Mouse (Mus musculus): ENCODE results near the gene Dync2li1. TPM values are rescaled to one million over a fixed set of nuclear protein-coding genes. Genes with fewer than 3 reads are reported as not detected.

The Dync2li1 gene
- polyA plus RNA-seq, 1 experiment from 2014 or later, result 33.4 TPM

DNA sequence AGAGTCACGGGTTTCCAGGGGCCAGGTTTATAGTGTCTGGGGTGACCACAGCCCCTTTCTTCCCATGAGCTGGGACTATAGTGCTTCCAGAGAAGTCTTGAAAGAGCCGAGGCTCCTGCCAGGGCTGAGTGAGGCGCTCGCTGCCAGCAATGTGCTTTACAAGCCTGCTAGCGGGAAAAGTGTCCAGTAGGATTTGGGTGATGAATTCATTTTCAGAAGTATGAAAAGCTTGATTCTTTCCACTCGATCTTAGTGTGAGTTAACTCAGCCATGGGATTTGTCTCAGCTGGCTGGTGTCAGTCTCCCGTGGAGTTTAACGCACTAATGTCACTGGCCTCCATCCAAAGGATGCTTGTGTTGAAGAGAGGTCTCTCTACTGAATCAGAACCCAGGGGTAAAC is 10.0 kb downstream of the Dync2li1 start:
- Histone ChIP-seq H3K4me1 (peaks cover 13% of the 10 kb centered on the region), H3K27me3 (ENCODE audit: low read depth, poor library complexity, severe bottlenecking) (no peaks in the 10 kb centered on the region), H3K4me3 (no peak overlapping the region), H3K9me3 (replicated peaks) (no peaks in the 10 kb centered on the region), H3K36me3 (0 out of 2 replicates have a peak, but pooled peaks cover 3% of the 10 kb centered on the region), H3K27ac (peak overlapping the region; percentile 21)
- no peak for DNase-seq (ENCODE audit: low spot score)
- 66% methylated on average over 8 of the region's 8 CpGs for WGBS

DNA sequence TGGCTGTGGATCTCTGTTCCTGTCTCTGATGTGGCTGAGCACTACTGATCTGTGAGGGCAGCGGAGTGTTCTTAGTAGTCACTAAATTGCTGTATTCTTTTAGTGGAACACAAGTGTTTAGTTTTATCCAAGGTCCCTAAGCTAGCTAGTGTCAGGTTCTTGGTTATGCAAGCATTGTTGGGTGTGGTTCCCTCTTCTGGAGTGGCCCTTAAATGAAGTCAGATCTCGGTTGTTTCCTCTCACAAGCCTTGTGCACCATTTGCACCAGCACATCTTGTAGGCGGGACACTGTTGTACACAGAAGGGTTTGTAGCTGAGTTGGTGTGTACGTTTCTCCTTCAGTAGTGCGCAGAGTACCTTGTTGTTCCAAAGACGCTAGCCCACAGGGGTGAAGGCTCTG is 11.7 kb downstream of the Dync2li1 start:
- no peak overlapping the region for H3K4me3 ChIP-seq
- DNase-seq (ENCODE audit: low spot score), result no peak
- H3K27me3 ChIP-seq (ENCODE audit: low read depth, poor library complexity, severe bottlenecking), result no peaks in the 10 kb centered on the region
- 0 out of 2 replicates have a peak, but pooled peaks cover 4% of the 10 kb centered on the region for H3K36me3 ChIP-seq
- no peak overlapping the region for H3K27ac ChIP-seq
- WGBS, result 96% methylated on average over 6 of the region's 6 CpGs
- peaks cover 14% of the 10 kb centered on the region for H3K4me1 ChIP-seq
- H3K9me3 ChIP-seq (replicated peaks), result no peaks in the 10 kb centered on the region

DNA sequence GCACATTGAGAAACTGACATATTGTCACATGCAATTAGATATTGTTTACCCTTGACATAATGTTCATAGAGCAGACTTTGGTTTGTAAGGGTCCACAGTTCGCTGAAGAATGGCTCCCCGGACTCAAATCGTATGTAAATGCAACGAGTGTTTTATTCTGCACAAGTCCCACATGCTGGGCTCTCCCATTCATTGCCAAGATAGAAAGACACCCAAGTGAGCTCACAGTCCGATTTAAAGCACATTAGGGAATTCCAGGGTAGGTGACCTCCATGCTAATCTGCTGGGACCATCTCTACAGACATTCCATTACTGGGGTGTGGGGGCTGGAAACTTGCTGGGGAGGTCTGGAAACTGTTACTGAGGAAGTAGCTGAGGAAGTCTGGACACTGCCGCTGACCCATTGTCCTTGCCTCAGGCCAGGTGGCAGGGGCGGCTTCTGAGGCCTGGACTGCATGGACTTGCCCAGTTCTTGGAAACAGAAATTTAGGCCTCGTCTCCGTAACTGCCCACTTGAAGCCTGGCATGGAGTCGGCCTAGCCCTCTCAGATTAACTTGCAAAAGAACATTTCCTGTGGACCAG is 13.6 kb downstream of the Dync2li1 start:
- no peak overlapping the region for H3K27ac ChIP-seq
- H3K9me3 ChIP-seq (replicated peaks), result no peaks in the 10 kb centered on the region
- DNase-seq (ENCODE audit: low spot score), result no peak
- no peak overlapping the region for H3K4me3 ChIP-seq
- 0 out of 2 replicates have a peak, but pooled peaks cover 2% of the 10 kb centered on the region for H3K36me3 ChIP-seq
- WGBS, result 79% methylated on average over 10 of the region's 10 CpGs
- H3K4me1 ChIP-seq, result peaks cover 30% of the 10 kb centered on the region
- no peaks in the 10 kb centered on the region for H3K27me3 ChIP-seq (ENCODE audit: low read depth, poor library complexity, severe bottlenecking)

DNA sequence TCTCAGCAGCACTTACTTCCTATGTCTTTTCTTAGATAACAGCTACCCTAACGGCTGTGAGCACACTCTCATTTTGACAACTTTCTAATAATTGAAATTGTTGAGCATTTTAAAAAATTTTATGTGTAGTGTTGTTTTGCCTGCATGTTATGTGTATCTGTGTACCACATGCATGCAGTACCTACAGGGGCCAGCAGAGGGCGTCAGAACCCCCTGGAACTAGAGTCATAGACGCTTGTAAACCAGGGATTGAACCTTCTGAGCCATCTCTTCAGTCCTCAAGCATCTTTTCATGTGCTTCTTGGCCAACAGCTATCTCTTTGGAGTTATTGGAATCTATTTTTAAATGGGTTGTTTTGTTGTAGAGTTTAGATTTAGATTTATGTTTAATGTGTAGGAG is 15.6 kb downstream of the Dync2li1 start:
- DNase-seq (ENCODE audit: low spot score), result peak; percentile 69
- WGBS, result 33% methylated on average over 3 of the region's 3 CpGs
- no peaks in the 10 kb centered on the region for H3K27me3 ChIP-seq (ENCODE audit: low read depth, poor library complexity, severe bottlenecking)

DNA sequence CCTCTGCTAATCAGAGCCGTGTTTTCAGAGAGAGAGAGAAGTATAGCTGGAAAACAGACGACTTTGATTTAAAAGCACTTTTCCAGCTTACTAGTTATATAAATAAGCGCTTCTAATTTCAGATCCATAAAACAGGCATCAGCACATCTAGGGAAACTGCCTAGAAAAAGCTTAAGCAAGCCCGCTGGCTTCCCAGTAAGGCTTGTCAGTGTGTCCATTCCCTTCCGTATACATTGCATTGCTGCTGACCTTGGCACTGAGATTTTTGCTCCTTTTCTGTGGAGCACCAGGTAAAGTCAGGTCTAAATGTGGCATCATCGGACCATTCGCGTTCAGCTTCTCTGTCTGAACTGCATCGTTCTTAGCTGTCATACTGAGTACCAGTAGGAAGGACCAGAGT is 16.0 kb downstream of the Dync2li1 start:
- H3K9me3 ChIP-seq (replicated peaks), result no peaks in the 10 kb centered on the region
- DNase-seq (ENCODE audit: low spot score), result no peak
- 0 out of 2 replicates have a peak, but pooled peaks cover 2% of the 10 kb centered on the region for H3K36me3 ChIP-seq
- H3K27ac ChIP-seq, result no peak overlapping the region
- H3K4me1 ChIP-seq, result peaks cover 43% of the 10 kb centered on the region
- 94% methylated on average over 9 of the region's 9 CpGs for WGBS
- H3K27me3 ChIP-seq (ENCODE audit: low read depth, poor library complexity, severe bottlenecking), result no peaks in the 10 kb centered on the region
- H3K4me3 ChIP-seq, result no peak overlapping the region

More for the DNA sequence above, 15.6 kb downstream of the Dync2li1 start:
- Histone ChIP-seq H3K4me1 (peaks cover 43% of the 10 kb centered on the region), H3K27ac (no peak overlapping the region), H3K36me3 (0 out of 2 replicates have a peak, but pooled peaks cover 2% of the 10 kb centered on the region), H3K9me3 (replicated peaks) (no peaks in the 10 kb centered on the region), H3K4me3 (no peak overlapping the region)

DNA sequence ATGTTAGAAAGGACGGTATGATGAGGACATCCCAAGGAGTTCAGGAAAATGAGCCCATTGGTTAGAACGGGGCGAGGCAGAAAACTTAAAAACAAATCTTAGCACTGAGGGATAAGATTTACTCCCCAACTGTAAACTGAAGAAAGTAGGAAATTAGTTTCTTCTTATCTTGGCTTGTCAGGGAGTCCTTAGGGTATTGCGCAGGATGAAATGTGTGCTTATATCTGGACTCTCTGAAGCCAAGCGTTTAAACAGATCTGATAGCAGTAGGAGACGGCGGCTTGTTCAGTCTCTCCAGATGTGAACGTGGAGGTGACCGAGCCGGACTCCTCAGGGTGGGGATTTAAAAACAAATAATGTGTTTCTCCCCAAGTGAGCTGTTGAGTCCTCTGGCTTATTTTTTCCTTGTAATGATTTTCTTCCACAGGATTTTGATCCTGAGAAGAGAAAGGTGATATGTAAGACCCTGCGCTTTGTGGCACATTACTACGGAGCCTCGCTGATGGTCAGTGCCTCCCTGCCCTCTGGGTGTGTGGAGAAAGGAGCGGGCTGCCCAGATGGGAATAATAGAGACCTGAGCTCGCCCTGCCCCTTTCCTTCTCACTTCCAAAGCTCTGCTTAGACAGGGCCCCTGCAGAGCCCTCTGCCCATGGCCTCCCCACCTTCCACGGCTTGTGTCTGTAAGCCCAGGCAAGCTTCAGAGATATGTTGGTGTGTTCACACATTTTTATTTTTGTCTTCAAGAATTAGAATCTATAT is 18.2 kb downstream of the Dync2li1 start:
- Histone ChIP-seq H3K9me3 (replicated peaks) (no peaks in the 10 kb centered on the region), H3K4me3 (no peak overlapping the region; the same call in 1 of the 2 replicates), H3K36me3 (0 out of 2 replicates have a peak, but pooled peaks cover 2% of the 10 kb centered on the region), H3K27ac (peak overlapping the region; percentile 77), H3K4me1 (peaks cover 40% of the 10 kb centered on the region), H3K27me3 (ENCODE audit: low read depth, poor library complexity, severe bottlenecking) (no peaks in the 10 kb centered on the region)
- 48% methylated on average over 16 of the region's 16 CpGs for WGBS
- DNase-seq (ENCODE audit: low spot score), result peak; percentile 56

DNA sequence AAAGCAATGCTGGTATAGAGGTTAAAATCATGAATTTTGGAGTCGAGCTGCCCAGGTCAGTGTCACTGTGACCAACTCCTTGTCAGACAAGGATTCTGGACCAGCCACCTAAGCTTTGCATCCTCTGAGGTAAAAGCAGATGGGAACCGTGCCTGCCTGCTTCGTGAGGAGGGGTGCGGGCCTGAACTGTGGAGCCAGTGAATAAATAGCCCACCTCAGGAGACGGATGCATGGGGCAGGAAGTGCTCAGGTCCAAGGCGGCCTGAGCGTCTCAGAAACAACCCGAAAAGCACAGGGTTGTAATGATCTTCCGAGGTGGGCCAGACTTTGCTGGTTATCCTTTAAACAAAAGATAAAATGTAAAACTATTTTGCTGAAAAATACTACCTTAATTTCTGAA is 18.8 kb downstream of the Dync2li1 start:
- H3K27ac ChIP-seq, result peak overlapping the region; percentile 77
- no peak overlapping the region for H3K4me3 ChIP-seq
- no peak for DNase-seq (ENCODE audit: low spot score)
- H3K4me1 ChIP-seq, result peaks cover 36% of the 10 kb centered on the region
- no peaks in the 10 kb centered on the region for H3K27me3 ChIP-seq (ENCODE audit: low read depth, poor library complexity, severe bottlenecking)
- 30% methylated on average over 9 of the region's 9 CpGs for WGBS
- H3K9me3 ChIP-seq (replicated peaks), result no peaks in the 10 kb centered on the region
- H3K36me3 ChIP-seq, result 0 out of 2 replicates have a peak, but pooled peaks cover 4% of the 10 kb centered on the region

DNA sequence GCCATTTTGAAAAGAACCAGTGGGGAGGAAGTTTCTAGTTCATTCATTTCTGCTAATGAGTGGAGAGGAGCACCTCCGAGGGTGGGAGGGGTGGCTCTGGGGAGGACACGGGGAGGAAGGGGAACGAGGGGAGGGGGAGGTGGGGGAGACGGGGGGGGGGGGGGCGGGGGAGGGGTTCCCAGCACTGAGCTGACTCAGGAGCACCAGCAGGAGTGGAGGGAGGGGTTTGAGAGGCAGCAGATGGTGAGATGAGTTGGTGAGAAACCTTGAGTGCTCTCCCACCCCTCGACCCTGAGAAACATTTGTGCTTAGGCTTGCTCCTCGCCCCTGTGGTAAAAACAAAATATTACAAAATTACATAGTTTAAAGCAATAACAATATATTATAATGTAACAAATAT is 19.6 kb downstream of the Dync2li1 start:
- Histone ChIP-seq H3K27ac (peak overlapping the region; percentile 44; the same call in 1 of the 2 replicates), H3K9me3 (replicated peaks) (no peaks in the 10 kb centered on the region), H3K36me3 (peaks cover 7% of the 10 kb centered on the region; the same call in 1 of the 2 replicates), H3K27me3 (ENCODE audit: low read depth, poor library complexity, severe bottlenecking) (no peaks in the 10 kb centered on the region), H3K4me3 (no peak overlapping the region), H3K4me1 (peaks cover 35% of the 10 kb centered on the region)
- DNase-seq (ENCODE audit: low spot score), result no peak
- WGBS, result 38% methylated on average over 2 of the region's 7 CpGs

DNA sequence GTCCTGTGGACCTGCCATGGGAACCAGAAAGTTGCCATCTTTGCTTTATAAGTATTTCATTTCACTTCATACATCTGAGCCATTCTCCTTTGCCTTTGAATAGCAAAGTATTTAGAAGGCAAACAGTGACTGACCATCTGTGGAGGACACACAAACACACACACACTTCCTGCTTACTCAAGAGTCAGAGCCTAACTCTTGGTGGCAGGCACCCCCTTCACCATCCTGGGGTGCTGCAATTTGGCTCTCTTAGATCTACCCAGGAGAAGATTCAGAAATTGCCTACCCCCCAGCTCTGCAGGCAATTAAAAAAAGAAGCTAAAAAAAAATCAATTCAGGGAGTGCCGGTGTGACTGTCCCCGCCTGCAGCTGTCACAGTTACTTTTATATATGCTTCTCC is 20.2 kb downstream of the Dync2li1 start:
- 56% methylated on average over 2 of the region's 2 CpGs for WGBS
- Histone ChIP-seq H3K4me3 (no peak overlapping the region), H3K4me1 (peaks cover 35% of the 10 kb centered on the region), H3K27ac (no peak overlapping the region), H3K9me3 (replicated peaks) (no peaks in the 10 kb centered on the region), H3K36me3 (peaks cover 5% of the 10 kb centered on the region; the same call in 1 of the 2 replicates), H3K27me3 (ENCODE audit: low read depth, poor library complexity, severe bottlenecking) (no peaks in the 10 kb centered on the region)
- DNase-seq (ENCODE audit: low spot score), result no peak

DNA sequence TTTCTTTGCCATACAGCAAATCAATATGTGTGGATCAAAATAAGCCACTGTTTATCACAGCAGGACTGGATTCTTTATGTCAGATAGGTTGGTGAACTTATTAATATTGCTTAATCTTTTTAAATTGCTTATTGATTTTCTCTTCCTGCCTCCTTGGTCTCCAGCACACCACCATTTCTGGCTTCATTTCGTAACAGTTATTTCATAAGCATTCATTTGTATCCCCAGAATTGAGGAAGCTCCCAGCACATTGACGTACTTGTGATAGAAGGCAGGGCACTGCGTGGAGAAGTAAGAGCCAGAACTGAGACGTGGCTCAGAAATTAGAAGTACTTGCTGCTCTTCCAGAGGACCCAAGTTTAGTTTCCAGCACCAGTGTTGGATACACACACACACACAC is 21.3 kb downstream of the Dync2li1 start:
- no peaks in the 10 kb centered on the region for H3K27me3 ChIP-seq (ENCODE audit: low read depth, poor library complexity, severe bottlenecking)
- no peak for DNase-seq (ENCODE audit: low spot score)
- H3K4me1 ChIP-seq, result peaks cover 35% of the 10 kb centered on the region
- H3K9me3 ChIP-seq (replicated peaks), result no peaks in the 10 kb centered on the region
- WGBS, result 96% methylated on average over 4 of the region's 4 CpGs
- H3K36me3 ChIP-seq, result peaks cover 7% of the 10 kb centered on the region; the same call in 1 of the 2 replicates
- no peak overlapping the region for H3K4me3 ChIP-seq
- H3K27ac ChIP-seq, result no peak overlapping the region

DNA sequence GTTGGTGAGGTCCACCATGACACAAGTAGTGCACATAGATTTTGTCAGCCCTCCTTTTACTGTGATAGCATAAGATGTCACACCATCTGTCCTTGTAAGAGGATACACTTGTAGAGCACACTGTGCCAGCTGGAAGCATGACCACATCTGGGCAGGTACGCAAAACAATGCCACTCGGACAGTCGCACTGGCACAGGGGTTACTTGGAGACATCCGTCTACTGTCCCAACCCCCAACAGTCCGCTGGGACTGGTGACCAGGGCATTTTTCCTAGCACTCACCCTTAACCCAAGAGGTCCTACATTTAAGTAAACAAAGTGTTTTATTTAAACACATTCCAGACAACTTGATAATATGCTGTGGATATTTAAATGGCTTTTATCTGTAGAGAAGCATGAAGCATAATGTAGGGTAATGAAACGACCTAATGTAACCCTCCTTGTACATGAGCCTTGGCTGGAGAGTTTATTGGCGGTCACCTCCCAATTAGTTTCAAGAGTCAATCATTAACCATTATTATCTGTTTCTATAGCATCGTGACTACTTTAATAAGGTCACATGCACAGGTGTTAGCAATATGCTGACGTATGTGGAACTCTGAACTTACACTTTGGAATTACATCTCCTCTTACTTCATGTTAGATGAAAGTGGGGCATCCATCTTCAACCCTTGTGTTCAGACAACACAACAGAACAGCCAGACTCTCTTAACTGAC is 24.2 kb downstream of the Dync2li1 start:
- Histone ChIP-seq H3K9me3 (replicated peaks) (no peaks in the 10 kb centered on the region), H3K4me3 (no peak overlapping the region), H3K27me3 (ENCODE audit: low read depth, poor library complexity, severe bottlenecking) (no peaks in the 10 kb centered on the region), H3K4me1 (peaks cover 11% of the 10 kb centered on the region), H3K27ac (no peak overlapping the region), H3K36me3 (peaks cover 13% of the 10 kb centered on the region; the same call in 1 of the 2 replicates)
- DNase-seq (ENCODE audit: low spot score), result no peak
- 91% methylated on average over 9 of the region's 9 CpGs for WGBS

DNA sequence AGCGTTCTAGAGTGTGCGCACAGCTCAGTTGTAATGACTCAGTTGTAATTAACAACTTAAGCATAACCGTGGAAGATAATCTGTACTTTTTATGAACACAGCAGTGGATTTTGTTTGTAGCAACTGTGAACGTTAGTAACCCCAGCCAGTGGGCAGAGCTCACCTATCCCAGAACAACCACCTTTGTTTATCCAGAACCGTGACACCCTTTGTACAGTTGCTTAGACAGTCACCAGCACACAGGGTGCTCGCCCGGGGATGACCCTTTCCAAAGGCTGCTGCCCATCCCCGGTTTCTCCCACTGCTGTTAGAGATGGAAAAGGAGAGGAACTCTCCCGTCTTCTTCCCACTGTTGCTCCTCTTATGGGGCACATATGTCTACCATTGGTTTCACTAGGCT is 27.2 kb downstream of the Dync2li1 start:
- H3K9me3 ChIP-seq (replicated peaks), result no peaks in the 10 kb centered on the region
- H3K4me1 ChIP-seq, result peaks cover 28% of the 10 kb centered on the region
- DNase-seq (ENCODE audit: low spot score), result no peak
- H3K4me3 ChIP-seq, result no peak overlapping the region
- WGBS, result 93% methylated on average over 9 of the region's 9 CpGs
- H3K27me3 ChIP-seq (ENCODE audit: low read depth, poor library complexity, severe bottlenecking), result no peaks in the 10 kb centered on the region
- H3K27ac ChIP-seq, result no peak overlapping the region
- H3K36me3 ChIP-seq, result peaks cover 13% of the 10 kb centered on the region; the same call in 1 of the 2 replicates

DNA sequence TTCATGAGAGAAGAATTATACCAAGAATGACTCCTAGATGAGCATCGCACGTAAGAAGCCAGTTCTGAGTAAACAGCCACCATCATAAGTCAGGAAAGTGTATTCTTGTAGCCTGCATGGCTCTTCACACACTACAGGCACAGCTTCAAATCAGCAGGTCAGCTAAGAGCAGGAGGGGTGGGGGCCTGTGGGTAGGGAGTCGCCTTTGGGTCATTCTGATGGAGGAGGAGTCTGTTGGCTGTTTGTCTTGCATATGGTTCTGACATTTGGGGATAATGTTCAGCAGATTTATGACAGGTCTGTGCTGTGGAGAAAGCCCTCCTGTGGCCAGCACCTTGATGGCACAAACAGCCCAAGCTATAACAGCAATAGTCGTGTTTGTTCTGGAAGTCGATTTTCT is 29.9 kb downstream of the Dync2li1 start:
- Histone ChIP-seq H3K4me1 (peaks cover 28% of the 10 kb centered on the region), H3K27me3 (ENCODE audit: low read depth, poor library complexity, severe bottlenecking) (no peaks in the 10 kb centered on the region), H3K27ac (no peak overlapping the region), H3K4me3 (no peak overlapping the region), H3K9me3 (replicated peaks) (no peaks in the 10 kb centered on the region), H3K36me3 (peaks cover 8% of the 10 kb centered on the region; the same call in 1 of the 2 replicates)
- DNase-seq (ENCODE audit: low spot score), result no peak
- 79% methylated on average over 5 of the region's 5 CpGs for WGBS

Data from limb, embryonic 10.5 days (tissue).